Mouse (Mus musculus): ENCODE measurements around the gene Gm28308. TPM values are rescaled to one million over a fixed set of nuclear protein-coding genes. Genes with fewer than 3 reads are reported as not detected.

Gene Gm28308
- polyA plus RNA-seq, 1 experiment from 2014 or later = not detected

DNA sequence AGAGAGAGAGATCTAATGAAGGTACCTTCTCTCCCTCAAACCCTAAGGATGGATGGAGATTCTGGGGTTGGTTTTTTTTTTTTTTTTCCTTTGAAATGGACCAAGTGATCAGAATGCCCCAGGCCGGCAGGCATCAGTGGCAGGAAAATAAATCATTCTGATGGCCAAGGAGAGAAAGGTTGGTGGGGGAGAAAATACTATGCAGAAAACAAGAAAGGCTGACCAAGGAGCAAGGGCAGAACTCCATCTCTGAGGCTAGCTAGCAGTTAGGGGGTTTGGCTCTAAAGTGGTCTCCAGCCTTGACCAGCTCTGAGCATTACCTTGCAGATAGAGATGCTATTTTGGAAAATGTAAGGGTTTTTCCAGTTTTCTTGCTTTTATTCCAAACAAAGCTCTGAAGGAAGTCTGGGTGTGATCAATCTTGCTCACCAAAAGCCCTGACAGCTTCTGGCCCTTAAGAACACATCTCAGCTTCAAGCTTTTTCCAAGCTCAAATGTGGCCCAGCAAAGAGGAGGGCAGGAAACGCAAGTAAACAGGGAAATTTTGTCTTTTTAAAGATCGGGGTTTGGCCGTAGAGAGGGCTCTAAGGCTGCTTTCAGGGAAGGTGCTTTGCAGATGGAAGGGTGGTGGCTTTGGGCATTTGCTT lies 46.6 kb downstream of the Gm28308 start:
- H3K4me3 ChIP-seq = peak overlapping the region; percentile 58
- peaks cover 40% of the 10 kb centered on the region for H3K4me1 ChIP-seq

DNA sequence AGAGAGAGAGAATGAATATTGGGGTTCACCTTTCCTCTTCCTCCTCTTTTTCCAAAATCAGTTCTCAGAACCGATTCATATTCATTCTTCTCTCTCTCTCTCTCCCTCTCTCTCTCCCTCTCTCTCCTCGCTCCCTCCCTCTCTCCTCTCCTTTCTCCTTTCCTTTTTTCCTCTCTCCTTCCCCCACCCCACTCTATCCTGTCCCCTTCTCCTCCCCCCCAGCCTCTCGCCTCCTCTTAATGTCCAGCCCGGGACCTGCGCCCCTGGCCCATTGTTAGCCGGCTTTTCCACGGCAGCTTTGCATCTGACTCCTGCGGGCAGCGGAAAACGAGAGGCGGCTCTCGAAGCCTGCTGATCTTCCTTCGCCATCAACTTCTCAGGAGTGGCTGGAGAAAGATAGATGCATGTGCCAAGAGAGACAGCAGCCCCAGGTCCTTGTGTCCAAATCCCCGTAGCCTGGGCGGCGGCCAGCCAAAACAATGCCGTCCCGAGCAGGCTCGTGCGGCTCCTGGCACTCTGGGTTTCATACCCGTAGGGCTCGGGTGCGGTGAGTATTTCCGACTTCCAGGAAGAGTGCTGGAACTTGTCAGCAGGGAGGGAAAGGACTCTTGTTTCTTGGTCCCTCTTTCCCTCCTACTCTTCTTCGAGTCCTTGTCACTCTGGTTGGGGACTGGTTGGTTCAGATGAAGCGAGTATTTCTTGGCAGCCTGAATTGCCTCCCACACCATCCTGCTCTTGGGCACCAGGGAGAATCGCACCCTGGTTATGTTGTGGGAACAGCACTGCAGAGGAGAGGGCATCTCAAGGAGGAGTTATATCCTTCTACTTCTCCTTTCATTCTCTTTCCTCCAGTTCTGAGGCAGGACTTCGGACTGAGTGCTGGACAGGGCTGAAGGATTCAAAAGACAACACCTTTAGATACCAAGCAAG lies 47.4 kb downstream of the Gm28308 start:
- Histone ChIP-seq H3K36me3 (no peaks in the 10 kb centered on the region), H3K27me3 (ENCODE audit: insufficient read depth, poor library complexity, severe bottlenecking) (peaks cover 96% of the 10 kb centered on the region), H3K4me1 (peaks cover 33% of the 10 kb centered on the region), H3K4me3 (peak overlapping the region; percentile 58), H3K9me3 (no peaks in the 10 kb centered on the region), H3K27ac (peak overlapping the region; percentile 88)
- peak; percentile 75 for DNase-seq (ENCODE audit: low spot score)
- WGBS = under 1% methylated on average over 28 of the region's 28 CpGs

More for the DNA sequence above, 46.6 kb downstream of the Gm28308 start:
- Histone ChIP-seq H3K27ac (peak overlapping the region; percentile 88; the same call in 1 of the 2 replicates), H3K36me3 (no peaks in the 10 kb centered on the region), H3K27me3 (ENCODE audit: insufficient read depth, poor library complexity, severe bottlenecking) (peaks cover 96% of the 10 kb centered on the region), H3K9me3 (no peaks in the 10 kb centered on the region)
- 4% methylated on average over 4 of the region's 4 CpGs for WGBS
- DNase-seq (ENCODE audit: low spot score) = no peak

DNA sequence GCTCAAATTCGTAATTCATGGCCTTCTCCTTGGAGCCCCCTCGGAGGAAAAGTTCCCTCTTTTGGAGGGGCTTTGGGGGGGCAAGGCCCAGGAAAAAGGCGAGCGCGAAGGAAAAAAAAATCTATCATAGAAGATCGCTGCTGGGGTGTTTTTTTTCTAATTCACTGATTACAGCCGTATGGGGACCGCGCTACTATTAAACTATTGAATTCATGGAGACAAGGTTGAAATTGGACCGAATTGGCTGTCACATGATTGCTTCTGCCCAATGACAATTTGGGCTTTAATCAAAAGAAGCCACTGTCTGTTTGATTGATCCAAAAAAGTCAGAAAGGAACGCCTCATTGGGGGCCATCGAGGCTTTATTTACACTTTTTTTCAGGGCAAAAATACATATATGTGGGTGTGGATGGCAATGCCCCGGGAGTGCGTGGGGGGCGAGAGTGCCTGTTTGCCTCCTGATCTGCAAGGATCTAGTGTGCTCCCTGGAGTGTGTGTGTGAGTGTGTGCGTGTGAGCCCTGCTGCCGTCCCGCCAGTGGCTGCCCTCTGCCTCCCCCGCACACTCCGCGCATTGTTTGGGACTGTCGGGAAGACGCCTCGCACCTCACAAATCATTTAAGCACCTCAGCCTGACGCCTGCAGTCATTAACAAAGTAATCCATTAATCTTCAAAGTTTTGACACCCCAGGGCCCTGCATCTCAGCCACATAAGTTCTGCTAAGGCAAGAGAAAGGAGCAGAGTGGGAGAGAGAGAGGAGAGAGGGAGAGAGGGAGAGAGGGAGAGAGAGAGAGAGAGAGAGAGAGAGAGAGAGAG lies 48.3 kb downstream of the Gm28308 start, which contains the start of gene Hoxa2:
Hoxa2 (minus strand) TSS at position 206 of the 815 bp plus-strand sequence.
- DNase-seq (ENCODE audit: low spot score) = peak; percentile 72
- H3K4me1 ChIP-seq = peaks cover 33% of the 10 kb centered on the region
- H3K4me3 ChIP-seq = peak within 1 kb of the TSS; percentile 58
- H3K36me3 ChIP-seq = no peaks in the 10 kb centered on the region
- no peaks in the 10 kb centered on the region for H3K9me3 ChIP-seq
- peaks cover 96% of the 10 kb centered on the region for H3K27me3 ChIP-seq (ENCODE audit: insufficient read depth, poor library complexity, severe bottlenecking)
- WGBS = under 1% methylated on average over 25 of the region's 25 CpGs
- peak within 1 kb of the TSS; percentile 88 for H3K27ac ChIP-seq

DNA sequence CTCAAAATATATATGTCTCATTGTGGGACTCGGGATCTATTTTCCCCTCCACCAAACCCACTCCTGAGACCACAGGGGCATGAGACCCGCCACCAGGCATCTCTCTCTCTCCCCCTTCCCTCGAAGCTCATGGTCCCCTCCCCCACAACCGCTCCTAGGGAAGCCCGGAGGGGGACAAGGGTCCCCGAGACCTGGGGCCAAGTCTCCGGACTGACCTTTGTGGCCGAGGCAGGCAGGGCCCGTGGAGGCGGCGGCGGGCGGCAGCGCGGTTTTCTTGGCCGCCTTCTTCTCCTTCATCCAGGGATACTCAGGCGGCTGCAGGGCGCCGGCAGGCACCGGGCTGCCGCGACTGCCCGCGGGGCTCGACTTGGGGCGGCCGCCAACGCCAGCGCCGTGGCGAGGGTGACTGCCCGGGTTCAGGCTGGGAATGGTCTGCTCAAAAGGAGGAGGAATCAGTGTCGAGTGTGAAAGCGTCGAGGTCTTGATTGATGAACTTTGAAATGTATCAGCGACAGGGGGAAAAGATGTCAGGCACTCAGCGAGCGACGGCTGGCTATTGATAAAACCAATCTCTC lies 49.0 kb downstream of the Gm28308 start:
- Histone ChIP-seq H3K9me3 (no peaks in the 10 kb centered on the region), H3K36me3 (no peaks in the 10 kb centered on the region), H3K27ac (peak overlapping the region; percentile 88), H3K4me3 (peak overlapping the region; percentile 58), H3K27me3 (ENCODE audit: insufficient read depth, poor library complexity, severe bottlenecking) (peaks cover 97% of the 10 kb centered on the region), H3K4me1 (peaks cover 36% of the 10 kb centered on the region)
- peak; percentile 78 for DNase-seq (ENCODE audit: low spot score)
- under 1% methylated on average over 39 of the region's 39 CpGs for WGBS

DNA sequence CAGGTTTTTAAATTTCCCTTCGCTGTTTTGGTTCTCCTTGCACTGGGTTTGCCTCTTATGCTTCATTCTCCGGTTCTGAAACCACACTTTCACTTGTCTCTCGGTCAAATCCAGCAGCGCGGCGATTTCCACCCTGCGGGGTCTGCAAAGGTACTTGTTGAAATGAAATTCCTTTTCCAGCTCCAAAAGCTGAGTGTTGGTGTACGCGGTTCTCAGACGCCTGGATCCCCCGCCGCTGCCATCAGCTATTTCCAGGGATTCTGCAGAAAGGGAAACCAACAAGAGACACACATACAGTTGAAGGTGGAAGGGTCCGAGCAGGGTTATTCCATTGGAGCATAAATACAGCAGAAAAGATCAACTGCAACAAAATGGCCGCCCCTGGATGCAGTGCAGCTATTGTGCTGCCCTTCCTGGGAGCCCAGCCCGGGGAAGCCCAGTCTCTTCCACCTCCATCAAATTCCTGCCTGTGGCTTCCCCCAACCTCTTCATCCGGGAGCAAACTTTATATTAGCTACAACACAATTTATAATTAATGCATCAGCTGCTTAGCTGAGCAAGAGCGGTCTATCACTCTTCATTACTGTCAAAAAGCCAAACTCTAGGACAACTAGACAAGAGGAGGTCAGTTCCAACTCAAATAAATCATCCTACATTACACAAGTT lies 49.6 kb downstream of the Gm28308 start:
- peaks cover 39% of the 10 kb centered on the region for H3K4me1 ChIP-seq
- peak overlapping the region; percentile 58 for H3K4me3 ChIP-seq
- peaks cover 97% of the 10 kb centered on the region for H3K27me3 ChIP-seq (ENCODE audit: insufficient read depth, poor library complexity, severe bottlenecking)
- no peaks in the 10 kb centered on the region for H3K9me3 ChIP-seq
- no peaks in the 10 kb centered on the region for H3K36me3 ChIP-seq
- peak overlapping the region; percentile 88 for H3K27ac ChIP-seq
- 6% methylated on average over 17 of the region's 17 CpGs for WGBS
- no peak for DNase-seq (ENCODE audit: low spot score)

DNA sequence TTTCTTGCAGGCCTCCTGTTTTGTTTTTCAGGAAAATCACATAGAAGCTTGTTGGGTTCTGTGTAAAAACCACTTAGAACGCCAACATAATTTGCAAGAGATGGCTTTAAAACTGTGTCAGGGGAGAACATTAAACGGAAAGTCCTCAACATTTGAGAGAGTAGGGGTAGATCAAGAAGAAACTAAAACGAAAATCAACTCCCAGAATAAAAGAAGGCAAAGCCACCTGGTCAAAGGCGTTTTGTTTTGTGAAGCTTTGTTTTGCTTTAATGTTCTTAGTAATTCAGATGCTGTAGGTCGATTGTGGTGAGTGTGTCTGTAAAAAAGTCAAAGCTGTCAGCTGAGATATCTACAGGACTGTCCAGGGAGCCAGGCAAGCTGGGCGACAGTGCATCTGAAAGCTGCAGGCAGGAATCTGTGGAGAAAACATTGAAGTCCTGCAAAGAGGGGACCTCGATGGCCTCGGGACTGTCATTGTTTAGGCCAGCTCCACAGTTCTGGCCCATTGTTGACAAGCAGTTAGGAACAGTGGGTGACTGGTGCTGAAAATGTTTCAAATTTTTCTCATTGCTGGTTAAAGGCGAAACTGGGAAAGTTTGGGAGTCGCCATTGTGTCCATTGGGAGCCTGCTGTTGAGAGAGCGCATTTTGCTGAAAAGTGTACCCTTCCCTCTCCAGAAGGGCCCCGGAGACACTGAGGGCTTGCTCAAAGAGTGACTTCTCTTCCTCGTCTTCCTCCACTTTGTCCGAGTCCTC lies 50.4 kb downstream of the Gm28308 start:
- 12% methylated on average over 14 of the region's 14 CpGs for WGBS
- no peaks in the 10 kb centered on the region for H3K9me3 ChIP-seq
- H3K4me1 ChIP-seq = peaks cover 45% of the 10 kb centered on the region
- H3K36me3 ChIP-seq = no peaks in the 10 kb centered on the region
- peak overlapping the region; percentile 88 for H3K27ac ChIP-seq
- H3K4me3 ChIP-seq = peak overlapping the region; percentile 58
- no peak for DNase-seq (ENCODE audit: low spot score)
- peaks cover 97% of the 10 kb centered on the region for H3K27me3 ChIP-seq (ENCODE audit: insufficient read depth, poor library complexity, severe bottlenecking)

DNA sequence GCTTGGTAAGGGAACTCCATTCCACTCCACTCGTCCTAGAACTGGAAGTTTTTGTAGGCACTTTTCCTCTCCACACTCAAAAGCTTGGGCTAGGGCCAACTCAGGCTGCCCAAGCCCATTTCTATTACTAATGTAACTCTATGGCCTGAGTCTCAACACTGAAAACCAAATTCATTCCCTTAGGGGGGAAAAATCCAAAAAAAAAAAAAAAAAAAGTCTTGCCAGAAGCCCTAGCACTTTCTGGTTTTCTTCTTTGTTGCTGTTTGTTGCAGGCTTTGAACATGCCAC lies 51.1 kb downstream of the Gm28308 start:
- Histone ChIP-seq H3K36me3 (no peaks in the 10 kb centered on the region), H3K4me3 (0 out of 2 replicates have a peak overlapping the region, but pooled peaks have one; percentile 58), H3K27ac (no peak overlapping the region), H3K9me3 (no peaks in the 10 kb centered on the region), H3K4me1 (peaks cover 51% of the 10 kb centered on the region), H3K27me3 (ENCODE audit: insufficient read depth, poor library complexity, severe bottlenecking) (peaks cover 97% of the 10 kb centered on the region)
- 24% methylated on average over 1 of the region's 1 CpGs for WGBS
- no peak for DNase-seq (ENCODE audit: low spot score)

DNA sequence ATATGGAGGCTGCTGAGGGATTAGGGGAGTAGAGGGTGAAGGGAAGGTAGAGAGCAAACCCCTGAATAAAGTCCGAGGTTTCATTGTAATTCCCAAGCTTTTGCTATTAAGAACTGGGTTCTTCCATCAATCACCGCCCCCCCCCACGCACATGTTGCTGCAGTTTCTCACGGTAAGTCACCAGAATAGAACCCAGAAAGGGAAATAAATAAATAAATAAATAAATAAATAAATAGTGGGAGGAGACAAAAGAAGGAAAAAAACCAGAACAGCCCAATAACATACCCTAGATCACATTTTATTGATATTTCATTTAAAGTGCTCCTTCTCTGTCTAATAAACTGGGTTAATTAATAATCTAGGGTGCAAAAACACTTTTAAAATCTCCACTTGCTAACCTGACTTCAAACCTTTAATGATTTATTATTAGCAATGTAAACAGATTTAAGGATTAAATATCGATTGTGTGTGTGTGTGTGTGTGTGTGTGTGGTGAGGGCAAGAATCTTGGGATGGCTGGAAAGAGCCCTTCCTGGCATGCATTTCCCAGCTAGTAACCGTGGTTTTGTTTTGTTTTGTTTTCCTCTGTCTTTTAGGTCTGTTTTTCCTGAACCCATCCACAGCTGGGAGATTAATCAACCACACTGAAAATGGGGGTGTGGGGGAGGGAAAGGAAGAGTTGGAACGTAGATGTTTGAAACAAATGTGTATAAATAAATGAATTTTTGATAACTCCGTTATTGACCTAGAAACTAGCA lies 51.6 kb downstream of the Gm28308 start:
- peak overlapping the region; percentile 89; the same call in 1 of the 2 replicates for H3K27ac ChIP-seq
- WGBS = 15% methylated on average over 8 of the region's 8 CpGs
- DNase-seq (ENCODE audit: low spot score) = peak; percentile 45
- H3K4me3 ChIP-seq = peak overlapping the region; percentile 89
- peaks cover 56% of the 10 kb centered on the region for H3K4me1 ChIP-seq
- no peaks in the 10 kb centered on the region for H3K36me3 ChIP-seq
- H3K9me3 ChIP-seq = no peaks in the 10 kb centered on the region
- peaks cover 97% of the 10 kb centered on the region for H3K27me3 ChIP-seq (ENCODE audit: insufficient read depth, poor library complexity, severe bottlenecking)

DNA sequence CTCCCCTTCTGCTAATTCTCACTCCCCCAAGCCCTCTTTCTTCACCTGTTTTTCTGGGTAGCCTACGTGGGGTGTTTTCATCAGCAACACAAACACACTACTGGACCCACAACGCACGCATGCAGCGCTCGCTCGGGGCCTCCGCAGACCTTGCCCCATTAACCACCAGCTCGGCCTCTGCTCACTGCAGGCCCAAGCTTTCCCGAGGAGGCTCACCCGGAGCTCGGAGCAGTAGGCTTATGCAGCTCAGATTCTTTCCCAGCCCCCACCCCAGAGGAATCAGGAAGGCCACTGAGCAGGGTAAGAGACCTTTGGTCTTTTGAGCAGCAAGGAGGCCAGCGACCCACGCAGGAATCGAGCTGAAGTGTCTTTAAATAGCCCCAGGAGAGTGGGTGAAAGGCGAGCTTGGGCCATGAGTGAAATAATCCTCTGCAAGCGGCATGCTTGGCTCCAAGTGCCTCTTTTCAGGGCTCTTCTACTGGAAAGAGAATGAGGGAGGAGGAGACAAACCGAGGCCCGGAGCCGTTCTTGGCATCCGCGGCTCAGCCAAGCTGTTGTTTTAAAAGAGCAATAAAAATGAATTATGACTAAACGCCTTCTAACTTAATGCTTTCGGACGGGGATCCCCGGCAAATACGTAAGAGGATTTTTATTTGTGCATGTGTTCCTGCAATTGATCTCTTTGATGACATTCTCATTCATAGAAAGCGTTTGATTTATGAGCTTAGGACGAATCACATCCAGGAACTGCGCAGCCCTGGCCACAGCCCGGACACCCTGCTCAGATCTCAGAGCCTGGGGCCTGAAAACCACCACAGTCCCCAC lies 52.4 kb downstream of the Gm28308 start:
- peak; percentile 80 for DNase-seq (ENCODE audit: low spot score)
- 4% methylated on average over 30 of the region's 30 CpGs for WGBS
- H3K27me3 ChIP-seq (ENCODE audit: insufficient read depth, poor library complexity, severe bottlenecking) = peaks cover 97% of the 10 kb centered on the region
- peak overlapping the region; percentile 89 for H3K27ac ChIP-seq
- H3K4me3 ChIP-seq = peak overlapping the region; percentile 89
- H3K36me3 ChIP-seq = no peaks in the 10 kb centered on the region
- H3K4me1 ChIP-seq = peaks cover 55% of the 10 kb centered on the region
- no peaks in the 10 kb centered on the region for H3K9me3 ChIP-seq

DNA sequence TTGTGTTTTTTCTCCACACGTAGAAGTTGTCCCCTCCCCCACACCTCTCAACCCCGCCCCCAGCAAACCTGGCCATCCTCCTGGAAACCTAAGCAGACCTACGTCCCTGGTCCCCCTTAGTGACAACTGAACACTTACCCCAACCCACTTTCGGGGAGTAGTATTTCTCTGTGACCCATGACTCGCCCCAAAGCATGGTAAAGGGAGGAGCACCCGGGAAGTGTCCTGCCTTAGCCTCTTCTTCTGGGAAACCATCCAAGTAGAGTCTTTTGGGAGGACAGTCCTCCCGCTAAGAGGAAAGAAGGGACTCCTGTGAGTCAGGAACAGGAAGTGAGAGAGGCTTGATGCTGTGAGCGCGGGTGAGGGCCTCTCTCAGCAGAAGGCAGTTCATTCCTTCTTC lies 53.2 kb downstream of the Gm28308 start:
- Histone ChIP-seq H3K4me1 (peaks cover 52% of the 10 kb centered on the region), H3K4me3 (peak overlapping the region; percentile 89), H3K36me3 (no peaks in the 10 kb centered on the region), H3K27ac (peak overlapping the region; percentile 89), H3K9me3 (no peaks in the 10 kb centered on the region), H3K27me3 (ENCODE audit: insufficient read depth, poor library complexity, severe bottlenecking) (peaks cover 97% of the 10 kb centered on the region)
- DNase-seq (ENCODE audit: low spot score) = peak; percentile 71
- WGBS = 7% methylated on average over 9 of the region's 9 CpGs

Measured in heart, embryonic 10.5 days (tissue).